Mouse (Mus musculus) embryonic facial prominence, embryonic 12.5 days (tissue): Measurements from ENCODE around the gene Hrc. TPM values are rescaled to one million over a fixed set of nuclear protein-coding genes. Genes with fewer than 3 reads are reported as not detected.

Experiments
- ATAC-seq: fragments of 200-750 bp; cut with Nextera tagmentation; 2 replicates; pipeline ENCODE4 v1.8.0; 2017; ENCODE audit not compliant: insufficient number of reproducible peaks, insufficient read depth, low FRiP score, low TSS enrichment
- H3K27ac ChIP-seq: fragments of 300-500 bp; sonication (generic); 2 replicates; pipeline ENCODE4 v1.5.1; 2016; ENCODE audit warnings: mild to moderate bottlenecking
- H3K27me3 ChIP-seq: fragments of 300-500 bp; sonication (generic); 2 replicates; pipeline ENCODE4 v1.6.1; 2016; ENCODE audit warnings: mild to moderate bottlenecking, moderate library complexity
- H3K36me3 ChIP-seq: fragments of 300-500 bp; sonication (generic); 2 replicates; pipeline ENCODE4 v1.6.1; 2016; ENCODE audit warnings: mild to moderate bottlenecking
- H3K4me1 ChIP-seq: fragments of 300-500 bp; sonication (generic); 2 replicates; pipeline ENCODE4 v1.6.1; 2016
- H3K4me2 ChIP-seq: fragments of 300-500 bp; sonication (generic); replicated peaks from 2 replicates; pipeline ENCODE4 v1.6.1; 2016; ENCODE audit warnings: mild to moderate bottlenecking, moderate library complexity
- H3K4me3 ChIP-seq: fragments of 300-500 bp; sonication (generic); 2 replicates; pipeline ENCODE4 v1.5.1; 2016; ENCODE audit warnings: mild to moderate bottlenecking
- H3K9ac ChIP-seq: fragments of 300-500 bp; sonication (generic); 2 replicates; pipeline ENCODE4 v1.6.1; 2016; ENCODE audit warnings: mild to moderate bottlenecking, moderate library complexity
- H3K9me3 ChIP-seq: fragments of 300-500 bp; sonication (generic); 2 replicates; pipeline ENCODE4 v1.6.1; 2016; ENCODE audit warnings: mild to moderate bottlenecking, moderate library complexity
- WGBS: fragments of 180-500 bp; shearing (Covaris S2); methylation state at CpG from one replicate; pipeline ENCODE4 v1.1.7; 2016; 5-methylcytosine and 5-hydroxymethylcytosine counted together
- polyA plus RNA-seq: library from polyadenylated mRNA; unstranded; fragments of >200 nt; fragmentation: Nextera tagmentation; extraction: Ambion mirVana; gene quantifications from 2 replicates; pipeline ENCODE4 v1.2.1, GENCODE M21; 2016

The Hrc gene
- polyA plus RNA-seq, 1 experiment from 2014 or later = 1.5 TPM

DNA sequence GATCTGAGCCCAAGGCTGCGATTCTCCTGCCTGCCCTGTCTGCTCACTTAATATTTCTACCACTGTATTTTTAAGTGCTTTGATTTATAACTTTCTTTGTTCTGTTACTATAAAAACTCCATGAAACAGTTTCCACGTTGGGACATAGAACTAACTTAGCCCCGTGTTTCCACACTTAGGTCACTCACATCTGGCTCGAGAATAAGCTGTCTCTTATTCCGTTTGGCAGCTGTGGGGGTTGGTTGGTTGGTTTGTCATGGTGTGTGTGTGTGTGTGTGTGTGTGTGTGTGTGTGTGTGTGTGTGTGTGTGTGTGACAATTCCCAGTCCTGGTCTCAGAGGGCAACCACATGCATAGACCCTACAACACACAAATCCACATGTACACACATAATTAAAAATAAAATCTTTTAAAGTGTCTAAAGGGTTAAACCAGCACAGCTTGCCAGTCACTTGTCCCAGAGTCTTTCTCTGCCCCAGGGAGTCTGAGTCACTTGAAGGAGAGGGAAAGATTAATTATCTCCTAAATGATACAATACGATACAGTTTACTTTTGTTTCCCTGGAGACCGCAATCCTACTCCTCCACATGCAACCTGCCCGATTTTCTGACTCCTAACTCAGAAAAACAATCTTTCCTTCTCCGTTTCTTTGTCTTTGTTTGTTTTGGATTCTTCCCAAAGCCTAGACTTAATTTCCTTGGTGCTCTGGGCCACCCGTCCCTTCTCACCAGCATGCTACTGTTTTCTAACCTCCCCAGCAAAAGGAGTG is 22.2 kb upstream of the Hrc start:
- ATAC-seq = no peak
- Histone ChIP-seq H3K4me2 (peak overlapping the region; percentile 20; the same call in 1 of the 2 replicates), H3K4me3 (no peak overlapping the region), H3K4me1 (peaks cover 16% of the 10 kb centered on the region), H3K36me3 (peaks cover 17% of the 10 kb centered on the region), H3K9ac (no peak overlapping the region), H3K27ac (no peak overlapping the region), H3K9me3 (no peaks in the 10 kb centered on the region), H3K27me3 (0 out of 2 replicates have a peak, but pooled peaks cover 5% of the 10 kb centered on the region)
- WGBS = 15% methylated on average over 10 of the region's 10 CpGs

DNA sequence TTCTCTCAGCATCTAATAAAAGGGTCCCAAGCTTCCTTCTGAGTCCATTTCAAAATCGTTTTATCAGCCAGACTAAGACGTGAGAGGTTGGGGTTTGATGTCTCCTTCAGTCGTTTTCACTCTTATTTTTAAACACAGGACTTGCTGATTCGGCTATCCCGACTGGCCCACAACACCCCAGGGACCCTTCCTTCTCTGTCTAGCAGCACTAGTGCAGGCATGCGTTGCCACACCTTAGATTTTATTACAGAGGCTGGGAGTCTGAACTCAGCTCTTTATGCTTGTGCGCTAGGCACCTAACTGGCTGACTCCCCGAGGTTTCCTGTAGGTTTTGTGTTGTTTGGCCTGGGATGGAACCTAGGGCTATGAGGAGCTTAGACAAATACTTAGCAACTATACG is 21.6 kb upstream of the Hrc start:
- Histone ChIP-seq H3K9me3 (no peaks in the 10 kb centered on the region), H3K4me1 (peaks cover 16% of the 10 kb centered on the region), H3K36me3 (peaks cover 17% of the 10 kb centered on the region), H3K4me3 (no peak overlapping the region), H3K9ac (no peak overlapping the region), H3K4me2 (no peak overlapping the region), H3K27ac (no peak overlapping the region), H3K27me3 (0 out of 2 replicates have a peak, but pooled peaks cover 5% of the 10 kb centered on the region)
- WGBS = 33% methylated on average over 9 of the region's 9 CpGs
- no peak for ATAC-seq

DNA sequence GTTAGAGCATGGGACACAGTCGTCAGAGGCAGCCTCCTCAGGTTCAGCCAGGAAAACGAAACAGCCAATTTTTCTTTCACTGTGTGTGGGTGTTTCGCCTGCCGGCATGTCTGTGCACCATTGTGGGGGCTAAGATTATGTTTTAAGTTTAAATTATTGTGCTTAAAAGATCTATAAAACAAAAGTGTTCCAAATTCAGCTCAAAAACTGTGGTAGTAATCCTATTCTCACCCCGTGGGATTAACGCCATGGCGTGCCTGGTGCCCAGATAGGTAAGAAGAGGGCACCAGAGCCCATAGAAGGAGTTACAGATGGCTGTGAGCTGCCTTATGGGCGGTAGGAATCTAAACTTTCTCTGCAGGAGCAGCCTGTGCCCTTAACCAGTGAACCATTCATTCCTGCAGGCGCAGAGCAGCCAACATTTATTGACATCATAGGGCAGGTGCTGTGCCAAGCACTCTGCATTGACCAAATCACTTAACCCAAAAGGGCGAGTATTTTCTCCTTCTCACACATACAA is 19.8 kb upstream of the Hrc start:
- H3K27ac ChIP-seq = no peak overlapping the region
- H3K36me3 ChIP-seq = peaks cover 18% of the 10 kb centered on the region
- H3K9me3 ChIP-seq = no peaks in the 10 kb centered on the region
- no peak overlapping the region for H3K4me2 ChIP-seq
- ATAC-seq = no peak
- H3K9ac ChIP-seq = no peak overlapping the region
- WGBS = 88% methylated on average over 10 of the region's 10 CpGs
- 0 out of 2 replicates have a peak, but pooled peaks cover 3% of the 10 kb centered on the region for H3K27me3 ChIP-seq
- H3K4me3 ChIP-seq = no peak overlapping the region
- peaks cover 16% of the 10 kb centered on the region for H3K4me1 ChIP-seq

- WGBS = 89% methylated on average over 14 of the region's 14 CpGs
- H3K27ac ChIP-seq = no peak overlapping the region
- H3K9ac ChIP-seq = no peak overlapping the region
- no peaks in the 10 kb centered on the region for H3K27me3 ChIP-seq
- peaks cover 16% of the 10 kb centered on the region for H3K4me1 ChIP-seq
- peaks cover 16% of the 10 kb centered on the region for H3K36me3 ChIP-seq
- H3K4me3 ChIP-seq = no peak overlapping the region
- H3K9me3 ChIP-seq = no peaks in the 10 kb centered on the region
- H3K4me2 ChIP-seq = no peak overlapping the region
- no peak for ATAC-seq
Observed at GRCm38 (mm10) chr7:45316536-45316935, 18.6 kb upstream of the Hrc start.

GRCm38 (mm10) chr7:45322245-45322644 is 12.8 kb upstream of the Hrc start:
- Histone ChIP-seq H3K27ac (no peak overlapping the region), H3K4me2 (no peak overlapping the region), H3K4me3 (no peak overlapping the region), H3K36me3 (peaks cover 28% of the 10 kb centered on the region), H3K4me1 (no peaks in the 10 kb centered on the region), H3K9ac (no peak overlapping the region), H3K9me3 (no peaks in the 10 kb centered on the region), H3K27me3 (no peaks in the 10 kb centered on the region)
- WGBS = 82% methylated on average over 4 of the region's 4 CpGs
- no peak for ATAC-seq

GRCm38 (mm10) chr7:45323069-45323468 is 12.0 kb upstream of the Hrc start:
- no peaks in the 10 kb centered on the region for H3K27me3 ChIP-seq
- no peaks in the 10 kb centered on the region for H3K9me3 ChIP-seq
- no peak overlapping the region for H3K27ac ChIP-seq
- H3K4me3 ChIP-seq = no peak overlapping the region
- H3K9ac ChIP-seq = no peak overlapping the region
- H3K36me3 ChIP-seq = peaks cover 28% of the 10 kb centered on the region
- no peaks in the 10 kb centered on the region for H3K4me1 ChIP-seq
- ATAC-seq = no peak
- H3K4me2 ChIP-seq = no peak overlapping the region
- WGBS = 95% methylated on average over 5 of the region's 5 CpGs

DNA sequence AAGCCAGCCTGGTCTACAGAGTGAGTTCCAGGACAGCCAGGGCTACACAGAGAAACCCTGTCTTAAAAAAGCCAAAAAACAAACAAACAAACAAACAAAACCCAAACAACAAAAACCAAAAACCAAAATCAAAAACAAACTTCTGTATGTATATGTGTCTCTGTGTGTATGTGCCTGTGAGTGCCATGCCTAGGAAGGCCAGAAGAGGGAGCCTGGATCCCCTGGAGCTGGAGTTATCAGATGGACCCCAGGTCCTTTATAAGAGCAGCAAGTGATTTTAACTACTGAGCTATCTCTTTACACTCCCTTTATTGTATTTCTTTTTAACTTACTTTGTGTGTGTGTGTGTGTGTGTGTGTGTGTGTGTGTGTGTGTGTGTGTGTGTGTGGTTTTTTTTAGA is 9.3 kb upstream of the Hrc start:
- Histone ChIP-seq H3K9me3 (no peaks in the 10 kb centered on the region), H3K4me1 (no peaks in the 10 kb centered on the region), H3K27me3 (no peaks in the 10 kb centered on the region), H3K4me3 (no peak overlapping the region), H3K9ac (no peak overlapping the region), H3K4me2 (no peak overlapping the region), H3K36me3 (peaks cover 24% of the 10 kb centered on the region), H3K27ac (no peak overlapping the region)
- ATAC-seq = no peak

- Histone ChIP-seq H3K9ac (no peak overlapping the region), H3K27me3 (no peaks in the 10 kb centered on the region), H3K9me3 (no peaks in the 10 kb centered on the region), H3K36me3 (peaks cover 16% of the 10 kb centered on the region), H3K27ac (no peak overlapping the region), H3K4me3 (no peak overlapping the region), H3K4me1 (peaks cover 7% of the 10 kb centered on the region), H3K4me2 (no peak overlapping the region)
- no peak for ATAC-seq
- 83% methylated on average over 13 of the region's 13 CpGs for WGBS
Observed at GRCm38 (mm10) chr7:45328841-45329475, 6.1 kb upstream of the Hrc start.

GRCm38 (mm10) chr7:45331502-45331901 is 3.6 kb upstream of the Hrc start:
- Histone ChIP-seq H3K27me3 (no peaks in the 10 kb centered on the region), H3K4me1 (peaks cover 21% of the 10 kb centered on the region), H3K9me3 (no peaks in the 10 kb centered on the region), H3K4me3 (no peak overlapping the region), H3K4me2 (no peak overlapping the region), H3K9ac (no peak overlapping the region), H3K36me3 (peaks cover 1% of the 10 kb centered on the region; the same call in 1 of the 2 replicates), H3K27ac (no peak overlapping the region)
- no peak for ATAC-seq
- 78% methylated on average over 6 of the region's 6 CpGs for WGBS

- H3K4me1 ChIP-seq = peaks cover 23% of the 10 kb centered on the region
- peak; percentile 36 for ATAC-seq
- peak overlapping the region; percentile 78 for H3K4me2 ChIP-seq
- peak overlapping the region; percentile 54 for H3K9ac ChIP-seq
- H3K27me3 ChIP-seq = no peaks in the 10 kb centered on the region
- peak overlapping the region; percentile 81 for H3K27ac ChIP-seq
- H3K4me3 ChIP-seq = peak overlapping the region; percentile 51
- H3K9me3 ChIP-seq = no peaks in the 10 kb centered on the region
- H3K36me3 ChIP-seq = no peaks in the 10 kb centered on the region
- WGBS = 4% methylated on average over 22 of the region's 22 CpGs
Observed at GRCm38 (mm10) chr7:45332685-45333425, 2.2 kb upstream of the Hrc start.

GRCm38 (mm10) chr7:45333431-45333982 is 1.6 kb upstream of the Hrc start, which contains the start of gene Trpm4:
TSS of gene Trpm4 (minus strand) at chr7:45333780.
- Histone ChIP-seq H3K27me3 (no peaks in the 10 kb centered on the region), H3K9ac (peak within 1 kb of the TSS; percentile 54), H3K27ac (peak within 1 kb of the TSS; percentile 81), H3K36me3 (no peaks in the 10 kb centered on the region), H3K4me2 (peak within 1 kb of the TSS; percentile 78), H3K4me1 (peaks cover 29% of the 10 kb centered on the region), H3K4me3 (peak within 1 kb of the TSS; percentile 51), H3K9me3 (no peaks in the 10 kb centered on the region)
- 1% methylated on average over 38 of the region's 38 CpGs for WGBS
- ATAC-seq = peak; percentile 68
